Mouse (Mus musculus) ovary, postnatal 10 days (tissue): ENCODE results near the gene Slc10a6.

Source experiments
- DNase-seq: peaks from one replicate; pipeline ENCODE4 v3.0.0; 2022; ENCODE audit warnings: low spot score

Slc10a6 gene

DNA sequence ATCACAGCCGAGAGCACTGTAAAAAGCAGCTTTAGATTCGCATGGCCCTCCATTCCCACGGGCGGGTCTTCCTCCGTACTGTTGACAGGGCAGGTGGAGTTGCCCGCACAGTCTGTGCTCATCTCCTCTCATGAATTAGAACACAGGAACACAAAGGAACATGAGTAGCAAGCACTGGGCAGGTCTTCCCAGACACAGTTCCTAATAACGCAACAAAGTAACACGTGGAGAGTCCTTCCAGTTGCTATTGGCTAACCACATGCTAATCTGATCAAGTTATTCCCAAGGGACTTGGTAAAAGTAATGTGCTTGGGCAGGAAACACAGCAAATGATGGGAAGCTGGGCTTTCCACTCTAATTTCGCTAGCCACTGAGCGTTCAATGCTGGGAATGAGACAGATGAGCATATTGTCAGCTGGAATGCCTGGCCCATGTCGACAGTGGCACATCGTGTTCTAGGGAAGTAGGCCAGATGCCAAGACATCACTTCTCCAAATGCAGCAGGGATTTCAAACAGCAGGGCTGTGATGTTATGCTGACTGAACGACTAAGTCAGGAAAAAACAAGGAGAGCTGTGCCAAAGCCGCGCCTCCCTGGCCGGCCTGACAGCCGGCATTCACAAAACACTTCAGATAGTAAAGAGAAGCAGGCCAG is at the start of gene Slc10a6:
Slc10a6 (minus strand) TSS at position 293 of the 654 bp plus-strand sequence.
- DNase-seq = peak; percentile 31

DNA sequence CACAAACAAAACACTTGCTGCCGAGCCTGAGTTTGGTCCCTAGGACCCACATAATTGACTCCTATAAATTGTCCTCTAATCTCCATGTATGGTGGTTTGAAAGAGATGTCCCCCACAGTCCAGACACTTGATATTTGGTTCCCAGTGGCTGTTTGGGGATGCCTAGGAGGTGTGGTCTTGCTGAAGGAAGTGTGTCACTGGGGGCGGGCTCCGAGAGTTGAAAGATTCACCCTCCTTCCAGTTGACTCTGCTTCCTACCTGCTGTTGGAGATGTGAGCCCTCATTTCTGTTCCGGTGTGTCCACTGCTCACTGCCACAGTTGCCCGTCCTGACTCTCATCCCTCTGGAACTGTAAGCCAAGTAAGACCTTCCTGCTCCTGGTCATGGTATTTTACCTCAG is 49.8 kb upstream of the Slc10a6 start:
- no peak for DNase-seq

DNA sequence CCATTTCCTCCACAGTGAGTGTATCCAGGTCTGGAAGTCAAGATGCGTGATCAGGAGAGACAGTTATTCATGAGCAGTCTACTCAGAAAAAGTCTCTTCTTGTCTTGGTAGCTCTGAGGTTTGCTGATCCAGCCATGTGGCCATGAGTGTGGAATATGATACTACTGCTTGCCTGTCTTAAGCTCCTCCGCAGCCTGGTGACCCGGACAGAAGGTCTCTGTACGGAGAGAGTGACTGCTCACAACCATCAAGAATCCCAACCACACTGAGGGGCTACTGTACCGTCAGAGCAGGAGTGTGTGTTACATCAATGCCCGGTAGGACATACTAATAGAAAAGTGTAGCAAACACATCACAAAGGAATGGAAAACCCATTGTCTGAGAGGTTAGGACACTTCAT is 48.7 kb upstream of the Slc10a6 start:
- no peak for DNase-seq

DNA sequence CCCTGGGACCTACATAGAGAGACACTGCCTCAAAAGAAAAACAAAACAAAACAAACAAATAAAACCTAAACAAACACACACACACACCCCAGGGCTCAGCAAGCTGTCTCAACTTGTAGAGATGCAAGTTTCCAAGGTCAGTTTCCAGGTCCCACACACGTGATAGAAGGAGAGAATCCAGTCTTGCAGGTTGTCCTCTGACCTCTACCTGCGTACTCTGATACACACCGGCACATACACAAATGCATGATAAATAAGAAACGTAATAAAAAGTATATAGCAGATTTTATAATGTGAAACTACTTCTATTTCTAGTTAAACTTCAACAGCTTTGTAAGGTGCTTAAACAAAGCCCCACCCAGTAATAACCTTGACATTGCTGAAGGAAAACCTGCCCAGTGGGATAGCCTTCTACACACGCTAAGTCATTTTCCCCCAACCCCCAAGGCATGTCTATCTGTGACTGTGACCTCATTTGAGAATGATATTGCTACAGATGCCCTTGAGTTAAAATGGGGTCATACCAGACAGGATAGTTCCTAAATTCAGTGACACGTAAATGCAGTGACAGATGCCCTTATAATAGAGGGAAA is 47.2 kb upstream of the Slc10a6 start:
- DNase-seq = no peak

DNA sequence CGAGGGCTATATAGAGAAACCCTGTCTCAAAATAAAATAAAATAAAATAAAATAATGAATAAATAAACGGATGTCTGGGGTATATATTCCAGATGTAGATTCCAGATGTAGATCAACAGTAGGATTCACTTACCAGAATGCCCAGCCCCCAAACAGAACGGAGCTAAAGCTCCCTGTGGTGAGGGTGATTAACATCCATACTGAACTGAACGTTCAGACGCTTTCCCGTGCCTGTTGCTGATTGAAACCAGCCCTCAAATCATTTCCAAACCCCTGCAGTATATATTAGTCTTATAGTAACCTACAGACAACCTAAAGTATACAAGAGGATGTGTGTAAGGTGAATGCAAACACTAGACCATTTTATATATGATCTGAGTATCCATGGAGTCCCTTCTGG is 45.3 kb upstream of the Slc10a6 start:
- no peak for DNase-seq

DNA sequence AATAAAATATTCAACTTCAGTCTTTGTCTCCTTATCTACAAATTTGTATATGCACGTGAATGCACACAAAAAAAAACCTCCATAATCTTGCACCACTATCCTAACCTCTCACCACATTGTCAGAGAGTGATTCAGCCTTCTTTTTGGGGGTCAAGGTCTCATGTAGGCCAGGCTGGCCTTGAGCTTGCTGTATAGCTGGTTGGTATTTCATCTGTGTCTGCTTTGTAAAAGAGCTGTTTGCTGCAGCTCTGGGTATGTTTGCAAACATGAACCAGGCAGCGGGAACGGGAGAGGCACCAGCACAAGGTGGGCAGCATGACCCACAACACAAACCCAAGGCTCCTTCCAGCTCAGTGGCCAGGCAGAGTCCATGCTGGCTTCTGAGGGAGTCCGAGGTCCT is 44.4 kb upstream of the Slc10a6 start:
- no peak for DNase-seq

DNA sequence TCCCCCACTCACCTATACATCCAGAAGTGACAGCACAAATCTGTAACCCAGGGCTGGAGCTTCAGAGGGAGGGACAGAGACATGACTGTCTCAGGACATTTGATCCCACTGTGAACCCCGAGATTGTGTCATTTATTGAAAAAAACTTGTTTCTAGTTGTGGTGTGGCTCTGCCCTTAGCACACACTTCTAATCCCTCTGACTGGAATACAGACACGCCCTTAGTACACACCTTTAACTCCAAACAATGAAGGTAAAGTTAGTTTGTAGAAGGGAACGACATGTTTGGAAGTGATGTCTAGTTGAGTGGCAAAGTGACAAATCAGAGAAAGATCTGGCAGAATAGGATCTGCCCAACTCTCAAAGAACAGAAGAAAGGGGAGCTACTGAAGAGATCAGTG is 42.7 kb upstream of the Slc10a6 start:
- no peak for DNase-seq

DNA sequence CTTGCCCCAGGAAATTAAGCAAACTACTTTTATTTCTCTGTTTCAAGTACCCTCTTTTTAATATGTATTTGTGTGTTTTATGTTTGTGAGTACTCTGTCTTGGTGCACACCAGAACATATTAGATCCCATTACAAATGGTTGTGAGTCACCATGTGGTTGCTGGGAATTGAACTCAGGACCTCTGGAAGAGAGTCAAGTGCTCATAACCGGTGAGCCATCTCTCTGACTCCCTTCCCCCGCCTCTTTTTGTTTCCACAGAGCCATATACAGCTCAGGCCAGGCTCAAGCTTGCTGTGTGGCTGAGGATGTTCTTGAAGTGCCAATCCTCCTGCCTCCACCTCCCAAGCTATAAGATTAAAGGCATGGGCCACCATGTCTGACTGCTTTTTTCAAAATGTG is 36.7 kb upstream of the Slc10a6 start:
- DNase-seq = no peak

DNA sequence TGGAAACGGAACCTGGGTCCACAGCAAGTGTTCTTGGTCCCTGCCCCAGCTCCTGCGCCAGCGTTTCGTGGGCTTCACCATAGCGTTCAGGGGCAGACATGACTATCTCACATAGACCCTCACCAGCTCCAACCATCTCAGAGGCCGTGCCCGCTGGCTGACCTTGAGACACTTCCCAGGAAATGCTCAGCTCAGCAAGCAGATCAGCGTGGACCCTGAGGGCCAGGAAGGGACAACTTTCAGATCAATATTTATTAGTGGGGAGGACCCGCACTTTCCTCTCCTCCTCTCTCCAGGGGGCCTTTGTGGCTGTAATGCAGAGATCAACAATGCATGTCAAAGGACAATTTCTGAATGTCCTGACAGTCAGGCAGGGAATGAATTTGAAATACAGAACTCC is 35.7 kb upstream of the Slc10a6 start:
- no peak for DNase-seq

DNA sequence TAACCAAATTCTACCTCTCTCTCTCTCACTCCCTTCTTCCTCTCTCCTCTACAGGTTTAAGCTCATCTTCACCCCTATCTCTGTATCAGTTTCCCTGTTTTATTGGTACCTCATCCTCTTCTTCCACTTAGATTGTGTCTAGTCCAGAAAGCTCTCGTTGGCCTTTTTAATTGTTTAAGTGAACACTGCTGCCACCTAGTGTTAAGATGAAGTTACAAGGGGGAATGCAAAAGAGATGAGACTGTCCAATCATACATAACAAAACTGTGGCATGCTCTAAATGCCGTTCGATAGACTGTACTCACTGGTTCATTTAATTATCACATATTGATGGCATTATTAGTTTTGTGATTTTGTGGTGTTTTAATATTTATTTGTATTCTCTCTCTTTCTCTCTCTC is 30.4 kb upstream of the Slc10a6 start:
- no peak for DNase-seq

DNA sequence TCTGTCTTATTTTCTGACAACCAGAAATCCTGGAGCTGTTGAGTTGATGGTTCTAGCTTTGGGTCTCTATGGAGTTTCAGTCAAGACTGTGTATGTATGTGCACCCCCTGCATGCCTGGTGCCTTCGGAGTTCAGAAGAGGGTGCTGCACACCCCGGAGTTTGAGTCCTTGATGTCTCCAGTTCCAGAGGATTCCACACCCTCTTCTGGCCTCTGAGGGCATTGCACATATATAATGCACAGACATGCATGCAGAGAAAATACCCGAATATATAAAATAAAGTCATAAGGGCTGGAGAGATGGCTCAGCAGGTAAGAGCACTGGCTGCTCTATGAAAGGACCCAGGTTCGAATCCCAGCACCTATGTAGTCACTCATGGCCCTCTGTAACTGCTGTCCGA is 29.7 kb upstream of the Slc10a6 start:
- no peak for DNase-seq

DNA sequence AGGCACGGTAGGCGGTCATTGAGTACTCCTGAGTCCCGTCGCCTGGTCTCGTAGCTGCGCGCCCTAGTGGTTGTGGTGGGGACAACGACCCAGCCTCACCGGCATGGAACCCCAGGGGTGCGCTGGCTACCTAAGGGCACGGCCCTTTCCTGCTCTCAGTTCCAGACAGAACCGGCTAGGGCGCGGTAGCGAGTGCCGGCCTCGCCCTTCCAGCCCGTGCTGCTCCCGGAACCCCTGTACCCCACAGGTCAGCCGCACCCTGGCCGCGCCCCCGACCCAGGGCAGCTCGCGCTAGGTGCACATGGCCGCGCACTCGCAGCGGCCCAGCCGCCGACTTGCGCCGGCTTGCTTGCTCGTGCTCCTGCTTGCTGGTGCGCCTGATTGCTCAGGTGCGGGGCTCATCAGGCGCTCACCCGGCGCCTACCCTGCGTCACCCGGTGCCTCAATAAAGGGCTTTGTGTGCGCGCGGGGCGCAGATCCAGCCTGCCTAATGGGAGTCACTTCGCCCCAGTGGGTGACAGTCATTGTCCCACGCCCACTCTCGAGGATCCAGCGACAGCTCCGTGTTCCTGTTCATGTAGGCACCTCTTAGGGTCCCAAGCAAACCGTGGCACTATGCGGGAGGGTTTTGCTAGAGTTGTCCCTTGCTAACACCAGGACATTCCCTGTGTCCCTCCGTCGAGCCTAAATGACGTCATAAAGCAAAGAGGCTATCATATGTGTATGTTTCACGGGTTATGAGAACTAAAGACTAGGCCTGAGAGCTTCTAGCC is 26.3 kb upstream of the Slc10a6 start, which contains the start of gene 1700016H13Rik:
1700016H13Rik (minus strand) TSS at position 665 of the 773 bp plus-strand sequence.
- peak; percentile 51 for DNase-seq

DNA sequence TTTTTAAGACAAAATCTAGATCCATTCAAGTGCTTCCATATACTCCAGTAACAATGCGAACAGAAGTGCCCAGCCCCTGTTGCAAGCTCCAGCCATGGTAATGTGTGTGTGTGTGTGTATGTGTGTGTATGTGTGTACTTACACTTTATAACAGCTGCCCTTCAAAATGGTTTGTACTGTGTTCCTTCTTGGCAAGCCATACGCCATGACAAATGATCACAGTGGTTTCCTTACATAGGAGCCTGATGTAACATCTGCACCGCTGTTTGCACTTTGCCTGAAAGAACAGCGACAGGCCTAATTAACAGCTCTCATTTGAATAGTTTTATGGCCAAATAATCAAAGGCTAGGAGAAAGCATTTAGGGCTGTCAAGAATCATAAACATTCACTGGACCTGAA is 25.6 kb upstream of the Slc10a6 start:
- DNase-seq = no peak

DNA sequence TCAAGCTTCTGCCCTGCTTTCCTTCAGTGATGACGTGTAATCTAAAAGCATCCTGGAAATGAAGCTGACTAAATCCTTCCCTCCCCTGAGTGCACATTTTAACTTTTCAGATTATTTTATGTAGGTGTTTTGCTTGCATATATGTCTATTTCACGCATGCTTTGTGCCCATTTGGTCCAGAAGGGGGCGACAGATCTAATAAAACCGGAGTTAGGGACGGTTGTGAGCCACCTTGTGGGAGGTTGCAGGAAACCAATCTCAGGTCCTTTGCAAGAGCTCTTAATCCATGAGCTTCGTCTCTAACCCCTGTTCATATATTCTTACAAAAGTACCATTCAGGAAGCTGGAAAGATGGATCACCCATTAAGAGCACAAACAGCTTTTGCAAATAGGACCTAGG is 25.0 kb upstream of the Slc10a6 start:
- DNase-seq = no peak

DNA sequence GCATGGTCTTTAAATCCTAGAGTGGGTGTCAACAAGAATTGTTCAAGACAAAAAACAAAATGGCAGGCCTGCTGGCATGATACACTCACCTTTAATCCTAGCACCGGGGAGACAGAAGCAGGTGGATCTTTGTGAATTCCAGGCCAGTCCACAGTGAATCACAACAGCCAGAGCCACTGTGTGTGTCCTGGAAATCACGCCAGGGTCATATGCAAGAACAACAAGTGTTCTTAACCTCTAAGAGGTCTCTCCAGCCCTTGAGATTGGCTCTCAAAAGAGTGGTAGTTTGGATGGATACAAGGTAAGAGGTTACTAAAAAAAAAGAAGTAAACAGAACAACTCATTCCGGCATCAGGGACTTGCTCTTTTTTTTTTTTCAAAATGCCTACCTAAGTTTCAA is 18.1 kb upstream of the Slc10a6 start:
- no peak for DNase-seq

DNA sequence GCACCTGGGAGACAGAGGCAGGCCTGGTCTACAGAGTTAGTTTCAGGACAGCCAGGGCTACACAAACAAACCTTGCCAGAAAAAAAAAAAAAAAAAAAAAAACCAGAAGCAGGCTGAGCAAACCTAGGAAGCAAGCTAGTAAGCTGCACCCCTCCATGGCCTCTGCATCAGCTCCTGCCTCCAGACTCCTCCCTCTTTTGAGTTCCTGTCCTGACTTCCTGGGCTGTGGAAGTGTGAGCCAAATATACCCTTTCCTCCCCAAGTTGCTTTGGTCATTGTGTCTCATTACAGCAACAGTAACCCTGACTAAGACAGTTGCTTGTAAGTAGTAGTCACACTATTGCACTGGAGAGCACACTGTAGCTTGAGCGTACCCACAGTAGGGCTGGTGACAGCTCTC is 15.0 kb upstream of the Slc10a6 start:
- DNase-seq = no peak

DNA sequence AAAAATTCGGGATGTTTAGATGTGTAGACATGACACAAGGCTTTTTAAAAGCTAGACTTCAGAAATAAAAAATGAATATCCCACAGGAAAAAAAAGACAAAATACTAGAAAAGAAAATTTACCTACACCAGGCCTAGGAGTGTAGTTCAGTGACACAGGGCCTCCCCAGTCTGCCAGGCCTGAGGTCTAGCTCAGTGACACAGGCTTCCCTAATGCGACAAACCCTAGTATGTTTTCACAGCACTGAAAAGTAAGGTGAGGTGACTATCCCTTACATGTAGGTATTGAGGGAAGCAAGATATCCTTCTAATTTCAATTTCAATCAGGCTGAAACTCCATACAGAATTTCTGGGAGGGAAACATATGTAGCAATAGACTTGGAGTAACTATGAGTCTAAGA is 8.0 kb upstream of the Slc10a6 start:
- DNase-seq = no peak

DNA sequence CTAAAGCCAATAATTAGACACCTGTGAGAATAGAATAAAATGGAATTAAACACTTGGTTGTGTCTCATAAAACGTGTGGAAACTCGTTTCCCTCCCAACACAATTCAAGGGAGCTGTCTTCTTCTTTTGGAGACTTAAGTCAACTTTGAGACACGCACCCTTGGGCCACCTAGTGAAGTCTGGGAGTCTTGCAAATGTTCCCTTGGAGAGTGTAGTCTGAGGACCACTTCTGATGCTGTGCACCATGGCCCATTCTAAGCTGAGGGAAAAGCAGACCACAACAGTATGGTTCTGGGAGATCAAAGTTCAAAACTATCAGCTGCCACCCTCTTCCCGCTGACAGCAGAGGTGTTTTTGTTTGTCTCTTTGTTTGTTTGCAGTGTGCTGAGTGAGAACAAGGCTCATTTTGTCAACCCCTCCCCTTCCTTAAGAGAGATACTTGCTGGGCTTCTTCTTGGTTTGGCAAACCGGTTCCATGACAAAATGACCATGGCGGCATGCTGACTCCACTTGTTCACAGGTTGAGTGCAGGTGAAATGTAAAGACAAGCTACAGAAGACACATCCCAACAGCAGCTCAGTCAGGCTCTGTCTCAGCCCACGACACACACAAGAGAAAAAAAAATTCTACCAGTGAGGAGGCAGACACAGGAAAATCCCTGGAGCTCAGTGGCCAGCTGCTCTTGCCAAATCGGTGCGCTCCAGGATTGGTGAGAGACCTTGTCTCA is 814 bp upstream of the Slc10a6 start:
- no peak for DNase-seq

DNA sequence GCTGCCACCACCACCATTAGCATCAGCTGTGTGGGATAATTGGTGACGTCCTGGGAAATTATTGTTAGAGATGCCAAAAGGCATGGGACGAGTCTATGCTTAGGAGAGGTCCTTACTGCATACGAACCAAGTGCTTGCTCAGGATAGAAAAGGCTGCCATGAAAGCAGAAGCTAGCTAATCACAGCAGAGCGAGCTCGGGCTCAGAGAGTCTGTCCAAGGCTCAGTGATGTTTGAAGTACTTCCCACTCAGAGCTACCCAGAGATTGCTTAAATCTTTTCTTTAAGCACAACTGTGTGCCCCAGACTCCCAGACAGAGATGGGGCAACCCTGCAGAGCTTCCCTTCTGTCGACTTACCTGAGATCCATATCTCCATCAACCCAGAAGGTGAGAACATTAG is 704 bp downstream of the Slc10a6 start:
- DNase-seq = no peak

DNA sequence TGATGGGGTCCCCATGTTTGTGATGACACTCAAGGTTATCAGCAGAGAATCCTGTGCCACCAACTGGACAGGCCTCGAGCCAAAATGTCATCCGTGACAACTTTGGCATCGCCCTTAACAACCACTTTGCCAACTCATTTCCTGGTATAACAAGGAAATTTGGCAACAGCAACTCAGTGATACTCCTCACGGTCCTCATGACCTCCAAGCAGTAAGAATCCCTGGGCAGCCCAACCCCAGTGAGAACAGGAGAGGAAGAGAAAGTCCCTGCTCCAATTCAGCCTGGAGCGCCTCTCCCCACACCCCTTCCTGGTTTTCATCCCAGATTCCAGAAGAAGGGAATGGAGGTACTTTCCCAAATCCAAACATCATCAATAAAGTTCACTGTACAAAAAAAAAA is 4.4 kb downstream of the Slc10a6 start:
- DNase-seq = no peak

DNA sequence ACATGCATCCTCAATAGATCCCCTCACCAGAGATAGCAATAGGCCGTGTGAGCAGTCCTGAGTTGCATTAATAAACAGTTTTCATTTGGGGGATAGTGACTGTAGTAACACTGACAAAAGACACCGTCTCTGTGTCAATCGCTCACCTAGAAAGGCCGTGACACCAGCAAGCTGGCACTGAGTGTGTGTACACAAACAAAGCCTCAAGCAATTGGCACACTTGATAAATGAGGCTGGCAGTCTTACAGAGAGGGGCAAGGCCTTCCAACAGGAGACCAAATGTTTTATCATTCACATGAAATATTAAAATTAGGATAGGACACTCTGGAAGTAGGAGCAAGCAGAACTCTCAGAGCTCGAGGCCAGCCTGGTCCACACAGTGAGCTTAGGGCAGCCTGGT is 6.9 kb downstream of the Slc10a6 start:
- DNase-seq = no peak

DNA sequence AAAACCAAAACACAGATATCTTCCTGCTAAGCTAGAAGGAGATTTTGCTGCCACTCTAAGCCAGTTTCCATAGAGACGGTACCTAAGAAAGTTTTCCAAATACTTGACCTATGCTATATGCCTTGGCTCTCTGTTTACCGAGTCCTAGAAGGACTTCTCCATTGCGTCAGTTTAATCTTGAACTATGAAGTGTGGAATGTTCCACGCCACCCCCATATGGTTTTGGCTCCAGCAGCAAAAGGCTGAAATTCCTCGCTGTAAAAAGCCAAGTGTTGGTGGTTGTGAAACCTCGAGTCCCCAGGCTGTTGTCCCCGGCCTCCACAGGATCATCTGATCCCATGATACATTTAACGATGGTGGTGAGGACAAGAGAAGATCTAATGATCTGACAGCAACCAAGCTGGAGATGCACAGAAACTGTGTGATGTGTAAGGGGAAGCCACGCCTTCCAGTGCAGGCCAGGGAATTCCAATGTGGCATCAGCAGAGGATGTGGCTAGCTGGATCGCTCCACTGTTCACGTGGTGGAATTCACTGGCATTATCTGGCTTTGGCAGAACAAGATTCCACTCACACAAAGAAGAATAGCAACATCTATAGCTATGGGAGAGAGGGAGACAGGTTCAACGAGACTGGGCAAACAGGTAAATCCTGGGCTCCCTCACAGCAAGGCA is 8.8 kb downstream of the Slc10a6 start:
- no peak for DNase-seq
